Mouse (Mus musculus) G1E (cell line): ENCODE measurements at regions not wholly inside any gene's neighbourhood (a gene's known extent, or its start where the extent isn't known, plus 50 kb on each side); places are given as distances from the start of the nearest gene placed in this dataset.

ENCODE experiments used
- CTCF ChIP-seq: IDR thresholded peaks from 2 replicates; pipeline ENCODE4 v1.5.1; 2012; ENCODE audit warnings: low read depth, low read length, inconsistent platforms, mixed read lengths
- GATA1 ChIP-seq: IDR thresholded peaks from 2 replicates; pipeline ENCODE4 v1.6.1; 2012; ENCODE audit warnings: borderline replicate concordance, low read length, inconsistent platforms, mixed read lengths
- GATA2 ChIP-seq: IDR thresholded peaks from 2 replicates; pipeline ENCODE4 v1.6.1; 2012; ENCODE audit warnings: low read depth, low read length, inconsistent platforms, borderline replicate concordance
- POLR2AphosphoS5 ChIP-seq: IDR thresholded peaks from 2 replicates; pipeline ENCODE4 v1.6.1; 2012; ENCODE audit warnings: low read depth, low read length, inconsistent platforms; ENCODE audit not compliant: insufficient replicate concordance
- TAL1 ChIP-seq: conservative IDR thresholded peaks from 2 replicates; pipeline ENCODE4 v1.6.1; 2012; ENCODE audit warnings: low read depth, low read length, inconsistent platforms, mixed read lengths

GRCm38 (mm10) chr12:107547886-107548448, 59.5 kb downstream of the 3110018I06Rik start:
- TF ChIP-seq CTCF (no peak), GATA1 (no peak), TAL1 (no peak), POLR2AphosphoS5 (no peak), GATA2 (no peak)
